Mouse (Mus musculus): ENCODE data around the gene Tmem14a. TPM values are rescaled to one million over a fixed set of nuclear protein-coding genes. Genes with fewer than 3 reads are reported as not detected.
"Not testable (repeated sequence)": the region's sequence is repeated elsewhere in the genome, so short reads cannot be mapped to it uniquely, and the experiment has no call there.

Gene Tmem14a
- polyA plus RNA-seq, 1 experiment from 2014 or later: 11.4 TPM

DNA sequence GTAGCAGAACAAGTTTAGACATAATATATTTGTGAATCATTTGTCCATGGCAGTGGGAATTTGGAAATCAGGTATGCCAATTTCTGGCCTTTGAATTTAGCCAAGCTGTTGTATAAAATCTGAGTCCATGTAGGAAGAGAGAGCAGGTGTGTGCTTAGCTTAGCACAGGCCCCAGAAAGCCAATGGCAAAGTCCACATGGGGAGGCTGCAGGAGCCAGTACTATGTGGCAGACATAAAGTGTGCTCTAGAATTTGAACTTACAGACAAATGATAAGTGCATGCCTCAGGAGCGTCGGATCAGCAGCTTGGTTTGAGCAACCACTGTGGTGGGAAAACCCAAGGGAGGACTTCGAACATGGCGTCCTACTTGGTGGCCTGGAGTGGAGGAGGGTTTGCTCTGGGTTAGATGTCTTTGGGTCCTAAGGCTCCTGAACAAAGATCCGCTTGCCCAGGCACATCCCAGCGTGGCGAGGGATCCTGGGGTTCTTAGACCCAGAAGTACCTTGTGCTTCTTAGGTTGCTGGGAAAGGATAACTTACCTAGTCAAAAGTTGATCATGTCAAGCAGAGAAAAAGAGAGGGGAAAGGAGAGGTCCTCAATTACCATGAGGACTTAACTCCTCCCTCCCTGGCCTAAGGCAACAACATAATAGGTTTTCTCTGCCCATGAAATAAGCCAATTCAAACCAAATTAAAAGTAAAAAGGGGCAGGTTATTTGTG is 37.4 kb downstream of the Tmem14a start:
- Histone ChIP-seq H3K36me3 (no peaks in the 10 kb centered on the region), H3K9ac (no peak overlapping the region), H3K9me3 (no peaks in the 10 kb centered on the region), H3K4me3 (no peak overlapping the region), H3K27me3 (no peaks in the 10 kb centered on the region), H3K4me2 (replicated peaks) (no peak overlapping the region), H3K4me1 (no peaks in the 10 kb centered on the region), H3K27ac (no peak overlapping the region)
- 83% methylated on average over 7 of the region's 7 CpGs for WGBS
- ATAC-seq (ENCODE audit: insufficient number of reproducible peaks, insufficient read depth, low FRiP score, low TSS enrichment): no peak

DNA sequence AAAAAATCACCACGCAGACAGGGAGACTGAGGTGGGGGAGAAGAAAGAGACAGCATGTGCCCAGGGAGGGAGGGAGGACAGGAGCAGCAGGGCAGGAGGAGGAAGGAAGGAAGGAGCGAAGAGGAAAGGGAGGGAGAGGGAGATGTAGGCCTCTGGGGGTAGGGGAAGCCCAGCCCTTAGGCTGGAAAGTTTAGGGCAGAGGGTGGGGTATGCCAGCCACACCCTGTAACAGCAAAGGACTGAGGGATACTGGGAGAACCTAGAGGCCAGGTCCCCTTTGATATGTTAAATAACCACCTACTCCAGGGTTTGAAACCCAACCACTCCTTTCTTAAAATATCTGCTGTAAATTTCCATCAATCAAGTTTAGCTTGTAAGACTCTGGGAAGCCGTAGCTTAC is 38.0 kb downstream of the Tmem14a start:
- Histone ChIP-seq H3K9ac (no peak overlapping the region), H3K27me3 (no peaks in the 10 kb centered on the region), H3K36me3 (no peaks in the 10 kb centered on the region), H3K27ac (no peak overlapping the region), H3K4me2 (replicated peaks) (no peak overlapping the region), H3K4me1 (no peaks in the 10 kb centered on the region), H3K4me3 (no peak overlapping the region), H3K9me3 (no peaks in the 10 kb centered on the region)
- 45% methylated on average over 3 of the region's 3 CpGs for WGBS
- ATAC-seq (ENCODE audit: insufficient number of reproducible peaks, insufficient read depth, low FRiP score, low TSS enrichment): no peak

DNA sequence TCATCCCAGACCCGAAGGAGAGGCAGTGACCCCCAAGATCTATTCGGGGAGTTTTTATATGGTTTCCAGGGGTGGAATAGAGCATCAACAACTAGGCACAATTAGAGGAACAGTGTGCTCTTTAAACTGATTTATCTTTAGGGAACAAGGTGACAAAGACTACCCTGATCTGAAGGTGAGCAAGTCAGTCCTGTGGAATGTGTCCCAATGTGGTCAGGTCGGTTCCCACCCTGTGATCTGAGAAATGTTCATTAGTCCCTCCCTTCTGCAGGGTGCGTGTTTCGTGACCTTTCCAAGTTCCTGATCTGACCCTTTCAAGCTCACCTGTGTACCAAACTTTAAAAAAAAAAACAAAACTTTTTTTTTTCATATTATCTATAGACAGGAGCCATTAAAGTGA is 38.5 kb downstream of the Tmem14a start:
- H3K4me2 ChIP-seq (replicated peaks): no peak overlapping the region
- no peaks in the 10 kb centered on the region for H3K27me3 ChIP-seq
- no peak for ATAC-seq (ENCODE audit: insufficient number of reproducible peaks, insufficient read depth, low FRiP score, low TSS enrichment)
- H3K4me1 ChIP-seq: no peaks in the 10 kb centered on the region
- H3K4me3 ChIP-seq: no peak overlapping the region
- H3K9me3 ChIP-seq: no peaks in the 10 kb centered on the region
- H3K36me3 ChIP-seq: no peaks in the 10 kb centered on the region
- H3K9ac ChIP-seq: no peak overlapping the region
- WGBS: 74% methylated on average over 5 of the region's 5 CpGs
- no peak overlapping the region for H3K27ac ChIP-seq

DNA sequence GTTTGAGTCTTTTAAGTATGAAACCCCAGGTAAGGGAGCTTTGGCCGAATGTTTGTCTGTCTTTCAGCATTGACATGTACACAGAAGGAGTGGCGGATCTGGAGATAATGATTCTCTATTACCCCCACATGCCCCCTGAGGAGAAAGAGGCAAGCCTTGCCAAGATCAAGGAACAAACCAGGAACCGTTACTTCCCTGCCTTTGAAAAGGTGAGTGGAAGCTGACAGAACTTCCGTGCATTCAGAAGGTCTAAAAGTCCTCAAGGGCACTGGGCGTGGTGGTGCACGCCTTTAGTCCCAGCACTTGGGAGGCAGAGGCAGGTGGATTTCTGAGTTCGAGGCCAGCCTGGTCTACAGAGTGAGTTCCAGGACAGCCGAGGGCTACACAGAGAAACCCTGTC is 41.6 kb downstream of the Tmem14a start:
- not testable (repeated sequence) for ATAC-seq (ENCODE audit: insufficient number of reproducible peaks, insufficient read depth, low FRiP score, low TSS enrichment); H3K27ac ChIP-seq; H3K9ac ChIP-seq; H3K27me3 ChIP-seq; H3K4me3 ChIP-seq; H3K36me3 ChIP-seq; H3K4me1 ChIP-seq; H3K9me3 ChIP-seq; H3K4me2 ChIP-seq (replicated peaks)
- WGBS: 79% methylated on average over 8 of the region's 8 CpGs

DNA sequence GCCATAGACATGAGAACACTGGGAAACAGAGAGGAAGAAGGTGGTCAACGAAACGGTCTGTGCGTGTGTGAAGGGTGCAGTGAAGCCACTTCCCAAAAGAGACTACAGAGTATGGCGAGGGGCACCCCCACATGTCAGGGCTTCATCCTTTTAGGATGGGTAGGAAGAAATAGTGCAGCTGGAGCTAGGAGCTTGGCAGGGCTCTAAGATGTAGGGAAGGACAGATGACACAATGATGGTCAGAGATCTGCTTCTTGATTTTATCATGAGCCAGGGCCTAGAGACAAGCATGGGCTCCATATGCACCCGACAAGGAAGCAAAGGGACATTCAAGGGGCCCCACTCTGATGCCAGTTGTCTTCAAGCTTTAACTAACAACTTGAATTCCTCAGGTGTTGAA is 44.0 kb downstream of the Tmem14a start:
- ATAC-seq (ENCODE audit: insufficient number of reproducible peaks, insufficient read depth, low FRiP score, low TSS enrichment): no peak
- no peaks in the 10 kb centered on the region for H3K36me3 ChIP-seq
- no peak overlapping the region for H3K9ac ChIP-seq
- H3K27me3 ChIP-seq: no peaks in the 10 kb centered on the region
- H3K9me3 ChIP-seq: no peaks in the 10 kb centered on the region
- H3K4me3 ChIP-seq: no peak overlapping the region
- no peak overlapping the region for H3K27ac ChIP-seq
- 87% methylated on average over 5 of the region's 5 CpGs for WGBS
- H3K4me2 ChIP-seq (replicated peaks): no peak overlapping the region
- H3K4me1 ChIP-seq: no peaks in the 10 kb centered on the region

DNA sequence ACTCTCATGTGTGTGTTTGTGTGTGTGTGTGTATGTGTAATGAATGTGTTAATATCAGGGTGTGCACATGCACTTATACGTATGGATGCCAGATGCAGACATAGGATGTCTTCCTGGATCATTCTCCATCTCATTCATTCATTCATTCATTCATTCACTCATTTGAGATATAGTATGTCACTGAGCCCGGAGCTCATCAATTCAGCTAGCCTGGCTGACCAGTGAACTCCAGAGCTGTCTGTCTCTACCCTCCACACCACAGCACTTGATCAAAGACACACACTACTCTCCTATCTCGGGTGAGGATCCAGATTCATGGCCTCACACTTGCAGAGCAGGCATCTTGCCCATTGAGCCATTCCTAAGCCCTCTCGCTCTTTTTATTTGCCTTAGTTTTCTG is 45.6 kb downstream of the Tmem14a start:
- H3K4me3 ChIP-seq: no peak overlapping the region
- H3K9ac ChIP-seq: no peak overlapping the region
- H3K4me2 ChIP-seq (replicated peaks): no peak overlapping the region
- 87% methylated on average over 4 of the region's 4 CpGs for WGBS
- no peak overlapping the region for H3K27ac ChIP-seq
- no peaks in the 10 kb centered on the region for H3K36me3 ChIP-seq
- no peaks in the 10 kb centered on the region for H3K4me1 ChIP-seq
- no peak for ATAC-seq (ENCODE audit: insufficient number of reproducible peaks, insufficient read depth, low FRiP score, low TSS enrichment)
- H3K9me3 ChIP-seq: no peaks in the 10 kb centered on the region
- no peaks in the 10 kb centered on the region for H3K27me3 ChIP-seq

DNA sequence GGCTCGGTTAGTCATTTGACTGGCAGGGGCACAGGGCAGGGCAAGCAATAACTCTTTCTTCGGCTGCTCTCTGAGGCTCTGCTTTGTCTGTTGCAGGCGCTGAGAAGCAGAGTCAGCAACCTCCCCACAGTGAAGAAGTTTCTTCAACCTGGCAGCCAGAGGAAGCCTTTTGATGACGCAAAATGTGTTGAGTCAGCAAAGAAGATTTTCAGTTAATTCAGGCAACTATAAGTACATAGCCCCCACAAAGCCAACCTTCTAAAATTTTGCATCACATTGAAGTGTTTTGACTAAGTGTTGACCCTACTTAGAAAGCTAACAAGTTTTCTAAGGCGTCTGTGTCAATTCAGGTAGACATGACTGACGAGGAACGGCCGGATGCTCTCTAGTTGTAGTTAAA is 46.4 kb downstream of the Tmem14a start:
- Histone ChIP-seq H3K4me2 (replicated peaks) (no peak overlapping the region), H3K27ac (no peak overlapping the region), H3K27me3 (no peaks in the 10 kb centered on the region), H3K4me3 (no peak overlapping the region), H3K9me3 (no peaks in the 10 kb centered on the region), H3K36me3 (no peaks in the 10 kb centered on the region), H3K4me1 (no peaks in the 10 kb centered on the region), H3K9ac (no peak overlapping the region)
- 82% methylated on average over 8 of the region's 8 CpGs for WGBS
- ATAC-seq (ENCODE audit: insufficient number of reproducible peaks, insufficient read depth, low FRiP score, low TSS enrichment): no peak

DNA sequence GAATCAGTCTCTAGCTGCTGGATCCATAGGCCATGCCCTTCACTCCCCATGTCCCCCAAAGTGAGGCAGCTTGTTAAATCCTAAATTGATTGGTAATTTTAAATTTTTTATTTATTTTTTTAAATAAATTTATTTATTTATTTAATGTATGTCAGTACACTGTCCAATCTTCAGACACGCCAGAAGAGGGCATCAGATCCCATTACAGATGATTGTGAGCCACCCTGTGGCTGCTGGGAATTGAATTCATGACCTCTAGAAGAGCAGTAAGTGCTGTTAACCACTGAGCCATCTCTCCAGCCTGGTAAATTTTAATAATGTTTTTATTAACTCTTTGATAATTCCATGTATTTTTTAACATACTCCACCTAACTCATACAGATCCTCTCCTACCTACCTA is 48.4 kb downstream of the Tmem14a start:
- Histone ChIP-seq H3K9me3 (no peaks in the 10 kb centered on the region), H3K4me2 (replicated peaks) (no peak overlapping the region), H3K27ac (no peak overlapping the region), H3K36me3 (no peaks in the 10 kb centered on the region), H3K9ac (no peak overlapping the region), H3K27me3 (0 out of 2 replicates have a peak, but pooled peaks cover 2% of the 10 kb centered on the region), H3K4me3 (no peak overlapping the region), H3K4me1 (no peaks in the 10 kb centered on the region)
- 79% methylated on average over 1 of the region's 1 CpGs for WGBS
- no peak for ATAC-seq (ENCODE audit: insufficient number of reproducible peaks, insufficient read depth, low FRiP score, low TSS enrichment)

DNA sequence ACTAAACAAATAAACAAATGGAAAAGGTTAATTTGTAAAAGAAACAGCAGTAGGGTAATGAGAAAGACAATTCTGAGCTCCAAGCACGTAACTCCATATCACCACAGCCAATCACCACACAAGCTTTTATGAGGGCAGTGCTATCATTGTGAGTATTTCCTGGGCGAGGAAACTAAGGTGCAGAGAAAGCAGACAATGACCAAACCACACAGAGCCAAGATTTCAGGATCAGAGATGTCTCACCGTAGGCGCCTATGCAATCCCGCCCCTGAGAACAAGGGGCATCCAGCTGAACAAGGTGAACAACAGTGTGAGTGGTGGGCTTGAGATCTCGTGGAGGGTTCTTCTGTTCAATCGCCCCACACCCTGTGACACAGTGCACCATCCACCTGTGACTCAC is 49.1 kb downstream of the Tmem14a start:
- not testable (repeated sequence) for H3K4me2 ChIP-seq (replicated peaks); H3K36me3 ChIP-seq; ATAC-seq (ENCODE audit: insufficient number of reproducible peaks, insufficient read depth, low FRiP score, low TSS enrichment); H3K9me3 ChIP-seq; H3K27ac ChIP-seq; H3K27me3 ChIP-seq; H3K9ac ChIP-seq; H3K4me3 ChIP-seq; H3K4me1 ChIP-seq
- 85% methylated on average over 6 of the region's 7 CpGs for WGBS

DNA sequence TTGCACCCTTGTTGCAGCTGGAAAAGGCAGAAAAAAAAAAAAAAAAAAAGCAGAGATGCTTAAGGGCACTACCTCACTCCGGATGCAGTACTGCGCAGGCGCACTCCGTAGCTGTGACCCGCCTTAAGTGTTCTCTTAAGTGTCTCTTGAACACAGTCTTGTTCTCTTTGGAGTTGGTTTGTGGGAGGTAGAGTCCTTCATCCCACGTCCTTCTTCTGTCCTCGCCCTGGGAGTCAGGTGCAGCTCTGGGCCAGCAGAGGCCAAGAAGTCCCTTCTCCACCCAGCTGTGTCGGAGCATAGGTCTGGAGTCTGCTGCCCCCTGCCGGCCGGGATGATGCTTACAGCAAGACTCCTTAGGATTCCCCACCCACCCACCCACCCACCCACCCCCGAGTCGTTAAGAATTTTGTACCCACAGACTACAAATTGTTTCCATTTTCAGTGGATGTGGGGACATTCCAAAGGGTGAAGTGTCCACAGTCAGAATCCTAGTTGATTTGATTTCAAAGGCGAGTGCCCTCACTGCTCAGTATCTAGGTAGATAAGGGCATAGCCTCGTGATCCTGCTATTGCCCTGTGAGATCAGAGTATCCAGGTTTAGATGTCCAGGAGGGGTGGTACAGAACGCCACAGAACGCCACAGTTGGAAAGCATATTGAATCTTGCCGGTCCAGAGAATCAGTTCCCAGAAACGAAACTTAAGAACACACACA is 53.1 kb downstream of the Tmem14a start:
- Histone ChIP-seq H3K4me3 (peak overlapping the region; percentile 17), H3K27me3 (0 out of 2 replicates have a peak, but pooled peaks cover 6% of the 10 kb centered on the region), H3K9ac (no peak overlapping the region), H3K4me1 (0 out of 2 replicates have a peak, but pooled peaks cover 3% of the 10 kb centered on the region), H3K4me2 (replicated peaks) (peak overlapping the region; percentile 46), H3K27ac (no peak overlapping the region), H3K36me3 (no peaks in the 10 kb centered on the region), H3K9me3 (no peaks in the 10 kb centered on the region)
- 0 out of 2 replicates have a peak, but pooled peaks have one; percentile 31 for ATAC-seq (ENCODE audit: insufficient number of reproducible peaks, insufficient read depth, low FRiP score, low TSS enrichment)
- 25% methylated on average over 18 of the region's 18 CpGs for WGBS

DNA sequence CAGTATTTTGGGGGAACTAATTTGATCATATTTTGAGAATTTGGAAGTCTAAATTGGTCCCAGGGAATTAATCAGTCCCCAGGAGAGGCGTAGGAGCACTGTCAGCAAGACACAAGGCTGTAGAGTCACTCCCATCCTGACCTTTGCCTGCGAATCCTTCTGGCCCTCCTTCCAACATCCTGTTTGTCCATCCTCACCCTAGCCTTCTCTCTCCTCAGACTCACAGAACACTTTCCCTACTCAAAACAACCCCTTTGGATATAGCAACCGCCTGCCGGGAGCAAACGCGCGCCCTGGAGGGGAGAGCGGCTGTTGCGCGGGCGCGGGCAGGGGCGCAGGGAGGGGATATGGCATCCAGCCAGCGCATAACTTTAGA is 53.7 kb downstream of the Tmem14a start:
- peak overlapping the region; percentile 17 for H3K4me3 ChIP-seq

DNA sequence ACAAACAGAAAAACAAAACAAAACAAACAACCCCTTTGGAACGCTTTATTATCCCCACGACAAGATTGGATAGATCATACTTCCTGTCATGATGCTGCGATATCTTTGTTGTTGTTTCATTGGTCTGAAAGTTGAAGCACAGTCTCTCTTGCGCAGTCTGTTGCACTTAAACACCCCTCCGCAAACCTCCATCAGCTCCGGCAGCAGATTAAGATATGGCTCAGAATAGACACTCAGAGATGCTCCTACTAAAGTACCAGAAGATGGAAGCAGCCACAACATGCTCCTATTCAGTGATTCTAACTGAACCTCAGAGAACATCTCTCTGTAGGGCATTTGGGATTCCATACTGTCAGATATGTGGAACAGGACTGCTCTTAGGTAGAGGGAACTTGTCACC is 54.7 kb downstream of the Tmem14a start:
- Histone ChIP-seq H3K9ac (no peak overlapping the region), H3K27me3 (0 out of 2 replicates have a peak, but pooled peaks cover 6% of the 10 kb centered on the region), H3K4me2 (replicated peaks) (no peak overlapping the region), H3K27ac (no peak overlapping the region), H3K36me3 (no peaks in the 10 kb centered on the region), H3K4me3 (no peak overlapping the region), H3K9me3 (no peaks in the 10 kb centered on the region), H3K4me1 (0 out of 2 replicates have a peak, but pooled peaks cover 3% of the 10 kb centered on the region)
- WGBS: 95% methylated on average over 6 of the region's 6 CpGs
- ATAC-seq (ENCODE audit: insufficient number of reproducible peaks, insufficient read depth, low FRiP score, low TSS enrichment): no peak

More for the DNA sequence above, 53.7 kb downstream of the Tmem14a start:
- no peak for ATAC-seq (ENCODE audit: insufficient number of reproducible peaks, insufficient read depth, low FRiP score, low TSS enrichment)
- H3K9me3 ChIP-seq: no peaks in the 10 kb centered on the region
- 0 out of 2 replicates have a peak, but pooled peaks cover 6% of the 10 kb centered on the region for H3K27me3 ChIP-seq
- 0 out of 2 replicates have a peak, but pooled peaks cover 3% of the 10 kb centered on the region for H3K4me1 ChIP-seq
- 10% methylated on average over 14 of the region's 14 CpGs for WGBS
- no peak overlapping the region for H3K9ac ChIP-seq
- peak overlapping the region; percentile 46 for H3K4me2 ChIP-seq (replicated peaks)
- no peak overlapping the region for H3K27ac ChIP-seq
- H3K36me3 ChIP-seq: no peaks in the 10 kb centered on the region
